Mouse (Mus musculus): Measurements from ENCODE around the gene Trim3.

Trim3 gene

GRCm38 (mm10) chr7:105559016-105559415 is 74.4 kb downstream of the Trim3 start:
- no peak for DNase-seq (ENCODE audit: low spot score in 2 of 2)

GRCm38 (mm10) chr7:105557671-105558070 is 75.7 kb downstream of the Trim3 start:
- DNase-seq (ENCODE audit: low spot score in 2 of 2): no peak

GRCm38 (mm10) chr7:105556406-105556805 is 77.0 kb downstream of the Trim3 start:
- DNase-seq (ENCODE audit: low spot score in 2 of 2): no peak

- DNase-seq (ENCODE audit: low spot score in 2 of 2): no peak
Observed at GRCm38 (mm10) chr7:105555571-105555970, 77.8 kb downstream of the Trim3 start.

All from cerebellum, postnatal 4 days (tissue).